ENCODE assay signal across 11 mouse cellular contexts in the genomic region with DNA sequence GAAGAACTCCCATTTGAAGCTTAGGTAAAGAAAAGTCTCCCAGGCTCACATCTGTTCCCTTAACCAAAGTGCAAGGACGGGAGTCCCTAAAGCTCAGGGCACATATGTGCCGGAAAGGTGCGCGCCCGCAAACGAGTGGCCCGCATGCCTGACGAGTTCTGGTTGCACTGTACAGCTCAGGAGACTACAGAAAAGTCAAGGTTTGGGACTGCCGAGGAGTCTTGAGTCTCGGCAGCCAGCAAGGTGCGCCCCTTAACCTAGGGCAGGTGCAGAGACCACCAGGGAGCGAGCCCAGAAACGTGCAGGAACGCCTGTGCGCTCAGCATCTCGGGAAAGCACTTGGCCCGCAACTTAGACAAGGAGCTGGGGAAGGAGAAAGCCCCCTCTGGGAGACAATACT. TPM values are rescaled to one million over a fixed set of nuclear protein-coding genes. Genes with fewer than 3 reads are reported as not detected.
A peak's percentile ranks its signal among the peaks of the same experiment; 100 is the strongest.
DNase-seq lines count a peak whose midpoint lies in the region; ATAC-seq and TF ChIP-seq lines count a peak whose summit lies in the region.
"Had no signal": no experiment of that assay in that cellular context is flagged by ENCODE, and none has a peak within 500 bp of the region (broad histone marks: within the 10 kb centered on the region; RNA-seq: fewer than 3 reads in every experiment).

No protein-coding gene starts in this region.

- no peak for TF ChIP-seq EP300 in stomach, postnatal 0 days (optimal IDR thresholded peaks at IDR 0.05)

- H3K9me3 ChIP-seq in heart, embryonic 16.5 days (replicated peaks; ENCODE audit: control insufficient read depth, low read length), result peaks cover 5% of the 10 kb centered on the region
- H3K9me3 ChIP-seq in midbrain, embryonic 13.5 days, result no peaks in the 10 kb centered on the region; the same call in 1 of the 2 replicates
- no peaks in the 10 kb centered on the region for H3K9me3 ChIP-seq in midbrain, postnatal 0 days (ENCODE audit: low read length)
- H3K9me3 ChIP-seq in hindbrain, embryonic 14.5 days (ENCODE audit: control insufficient read depth, low read length), result no peaks in the 10 kb centered on the region
- 0 out of 2 replicates have a peak, but pooled peaks cover 4% of the 10 kb centered on the region for H3K9me3 ChIP-seq in stomach, postnatal 0 days (ENCODE audit: control insufficient read depth, low read length)

- peaks cover 57% of the 10 kb centered on the region for H3K27me3 ChIP-seq in heart, embryonic 16.5 days (ENCODE audit: control insufficient read depth, insufficient read depth, low read length)
- H3K27me3 ChIP-seq in midbrain, embryonic 13.5 days, result peaks cover 71% of the 10 kb centered on the region
- peaks cover 46% of the 10 kb centered on the region for H3K27me3 ChIP-seq in midbrain, postnatal 0 days (ENCODE audit: insufficient read depth, low read length)
- peaks cover 72% of the 10 kb centered on the region for H3K27me3 ChIP-seq in hindbrain, embryonic 14.5 days (ENCODE audit: control insufficient read depth, insufficient read depth, low read length)
- H3K27me3 ChIP-seq in stomach, postnatal 0 days (ENCODE audit: control insufficient read depth, insufficient read depth, low read length), result peaks cover 13% of the 10 kb centered on the region; the same call in 1 of the 2 replicates

- peaks cover 21% of the 10 kb centered on the region for H3K4me1 ChIP-seq in heart, embryonic 16.5 days (ENCODE audit: control insufficient read depth, insufficient read depth, low read length)
- H3K4me1 ChIP-seq in midbrain, embryonic 13.5 days (replicated peaks), result peaks cover 51% of the 10 kb centered on the region
- peaks cover 4% of the 10 kb centered on the region; the same call in 1 of the 2 replicates for H3K4me1 ChIP-seq in midbrain, postnatal 0 days (ENCODE audit: insufficient read depth, low read length)
- peaks cover 16% of the 10 kb centered on the region for H3K4me1 ChIP-seq in hindbrain, embryonic 14.5 days (replicated peaks; ENCODE audit: control insufficient read depth, insufficient read depth, low read length)
- H3K4me1 ChIP-seq in stomach, postnatal 0 days (replicated peaks; ENCODE audit: control insufficient read depth, insufficient read depth), result peaks cover 6% of the 10 kb centered on the region

- peak overlapping the region; percentile 49 for H3K4me3 ChIP-seq in heart, embryonic 16.5 days (ENCODE audit: low read length)
- H3K4me3 ChIP-seq in midbrain, embryonic 13.5 days (replicated peaks), result peak overlapping the region; percentile 32; the same call in 1 of the 2 replicates
- H3K4me3 ChIP-seq in midbrain, postnatal 0 days (ENCODE audit: low read depth, low read length), result no peak overlapping the region
- H3K4me3 ChIP-seq in hindbrain, embryonic 14.5 days (replicated peaks; ENCODE audit: low read length), result peak overlapping the region; percentile 19; the same call in 1 of the 2 replicates
- 0 out of 2 replicates have a peak overlapping the region, but pooled peaks have one; percentile 30 for H3K4me3 ChIP-seq in stomach, postnatal 0 days (ENCODE audit: low read depth, low read length)

- no peak for DNase-seq in heart, postnatal 25 days (ENCODE audit: low spot score)
- no peak for DNase-seq in midbrain, postnatal 0 days (ENCODE audit: low spot score)
- no peak for DNase-seq in hindbrain, embryonic 14.5 days (ENCODE audit: low spot score)
- no peak for DNase-seq in stomach, postnatal 0 days (ENCODE audit: low spot score)
- no peak for DNase-seq in adrenal gland, adult 8-10 months
- no peak for DNase-seq in spleen, adult 12 weeks (ENCODE audit: low spot score)

- intact Hi-C loops in heart, postnatal 25 days (cut with DNase I), result loop anchor here (5.0 to 10.0 kb wide), 2 partner anchors 174 to 192 kb away; partner anchors contain the start of gene Foxp4

- H3K4me2 ChIP-seq in heart, embryonic 16.5 days (ENCODE audit: low read depth, low read length), result peak overlapping the region; percentile 78; the same call in 1 of the 2 replicates
- peak overlapping the region; percentile 54 for H3K4me2 ChIP-seq in midbrain, embryonic 13.5 days (replicated peaks)
- H3K4me2 ChIP-seq in midbrain, postnatal 0 days (ENCODE audit: low read depth, low read length, poor library complexity, severe bottlenecking), result no peak overlapping the region; the same call in 1 of the 2 replicates
- no peak overlapping the region for H3K4me2 ChIP-seq in hindbrain, embryonic 14.5 days (replicated peaks)
- no peak overlapping the region for H3K4me2 ChIP-seq in stomach, postnatal 0 days (replicated peaks; ENCODE audit: low read depth)

- no peaks in the 10 kb centered on the region for H3K36me3 ChIP-seq in heart, embryonic 16.5 days (ENCODE audit: control insufficient read depth, insufficient read depth)
- H3K36me3 ChIP-seq in midbrain, embryonic 13.5 days, result no peaks in the 10 kb centered on the region
- H3K36me3 ChIP-seq in midbrain, postnatal 0 days (ENCODE audit: insufficient read depth, low read length), result no peaks in the 10 kb centered on the region
- no peaks in the 10 kb centered on the region for H3K36me3 ChIP-seq in hindbrain, embryonic 14.5 days (replicated peaks; ENCODE audit: control insufficient read depth, insufficient read depth)
- H3K36me3 ChIP-seq in stomach, postnatal 0 days (ENCODE audit: control insufficient read depth, insufficient read depth, low read length), result no peaks in the 10 kb centered on the region

- no peak for TF ChIP-seq CTCF in midbrain, postnatal 0 days (IDR thresholded peaks at IDR 0.05)
- TF ChIP-seq CTCF in stomach, postnatal 0 days (IDR thresholded peaks at IDR 0.05; ENCODE audit: low read depth), result no peak

- 8% methylated on average over 17 of the region's 17 CpGs for WGBS in heart, embryonic 16.5 days
- 3% methylated on average over 17 of the region's 17 CpGs for WGBS in midbrain, embryonic 13.5 days
- 9% methylated on average over 17 of the region's 17 CpGs for WGBS in midbrain, postnatal 0 days
- WGBS in hindbrain, embryonic 14.5 days, result 5% methylated on average over 17 of the region's 17 CpGs
- WGBS in stomach, postnatal 0 days, result 22% methylated on average over 17 of the region's 17 CpGs

- no peak overlapping the region for H3K9ac ChIP-seq in heart, embryonic 16.5 days (ENCODE audit: low read length)
- no peak overlapping the region for H3K9ac ChIP-seq in midbrain, embryonic 13.5 days (replicated peaks)
- H3K9ac ChIP-seq in midbrain, postnatal 0 days (replicated peaks; ENCODE audit: low read length, poor library complexity, severe bottlenecking), result no peak overlapping the region
- no peak overlapping the region for H3K9ac ChIP-seq in hindbrain, embryonic 14.5 days
- H3K9ac ChIP-seq in stomach, postnatal 0 days (ENCODE audit: low read length), result no peak overlapping the region

- ATAC-seq in heart, embryonic 16.5 days (replicated peaks; ENCODE audit: extremely low read depth, insufficient read depth, low FRiP score), result no peak
- no peak for ATAC-seq in midbrain, embryonic 13.5 days
- ATAC-seq in midbrain, postnatal 0 days (ENCODE audit: low FRiP score), result no peak
- no peak for ATAC-seq in hindbrain, embryonic 14.5 days (ENCODE audit: low FRiP score)
- ATAC-seq in stomach, postnatal 0 days (ENCODE audit: low FRiP score, low TSS enrichment), result no peak

- H3K27ac ChIP-seq in heart, embryonic 16.5 days (ENCODE audit: low read length), result no peak overlapping the region
- H3K27ac ChIP-seq in midbrain, embryonic 13.5 days, result no peak overlapping the region
- no peak overlapping the region for H3K27ac ChIP-seq in midbrain, postnatal 0 days (ENCODE audit: low read depth, low read length)
- no peak overlapping the region for H3K27ac ChIP-seq in hindbrain, embryonic 14.5 days
- H3K27ac ChIP-seq in stomach, postnatal 0 days (replicated peaks), result no peak overlapping the region

RNA-seq across cellular contexts. Expression of gene 1700067P10Rik, which starts 7.2 kb away (rescaled TPM):
- not detected in 2 replicates for polyA plus RNA-seq in heart, embryonic 16.5 days (2015; fragmentation: Nextera tagmentation; extraction: Ambion mirVana)
- not detected for total RNA-seq in heart, postnatal 25 days (2021)
- 0.34 TPM in 1 of 2 replicates, not detected in the other for polyA plus RNA-seq in midbrain, embryonic 13.5 days (2015; fragmentation: Nextera tagmentation; extraction: Ambion mirVana)
- total RNA-seq in midbrain, postnatal 0 days (2014; rRNA removed), result not detected in 2 replicates
- not detected in 2 replicates for polyA plus RNA-seq in midbrain, postnatal 0 days (2015; fragmentation: Nextera tagmentation; extraction: Ambion mirVana)
- 0.18 TPM in 1 of 2 replicates, not detected in the other for polyA plus RNA-seq in hindbrain, embryonic 14.5 days (2014; fragmentation: Nextera tagmentation; extraction: Ambion mirVana)
- not detected in 2 replicates for polyA plus RNA-seq in stomach, postnatal 0 days (2015; fragmentation: Nextera tagmentation; extraction: Ambion mirVana)
- total RNA-seq in adrenal gland, adult 8-10 months (2022), result not detected
- total RNA-seq: gastrocnemius, postnatal 10 days; layer of hippocampus, postnatal 14 days had no signal

RNA-seq across cellular contexts. Expression of gene 9830107B12Rik, which starts 49.7 kb away (rescaled TPM):
- not detected in 2 replicates for polyA plus RNA-seq in heart, embryonic 16.5 days (2015; fragmentation: Nextera tagmentation; extraction: Ambion mirVana)
- total RNA-seq in heart, postnatal 25 days (2021), result not detected
- polyA plus RNA-seq in midbrain, embryonic 13.5 days (2015; fragmentation: Nextera tagmentation; extraction: Ambion mirVana), result not detected in 2 replicates
- total RNA-seq in midbrain, postnatal 0 days (2014; rRNA removed), result not detected in 2 replicates
- polyA plus RNA-seq in midbrain, postnatal 0 days (2015; fragmentation: Nextera tagmentation; extraction: Ambion mirVana), result not detected in 2 replicates
- polyA plus RNA-seq in hindbrain, embryonic 14.5 days (2014; fragmentation: Nextera tagmentation; extraction: Ambion mirVana), result not detected in 2 replicates
- not detected in 2 replicates for polyA plus RNA-seq in stomach, postnatal 0 days (2015; fragmentation: Nextera tagmentation; extraction: Ambion mirVana)
- total RNA-seq in adrenal gland, adult 8-10 months (2022), result under 1 TPM in 1 of 4 experiments, not detected in 3; 0.22 TPM
- total RNA-seq: gastrocnemius, postnatal 10 days; layer of hippocampus, postnatal 14 days had no signal
- polyA plus RNA-seq: cerebellum, adult 2 months had no signal

RNA-seq across cellular contexts. Expression of gene 1700122O11Rik, which starts 58.2 kb away (rescaled TPM):
- polyA plus RNA-seq in heart, embryonic 16.5 days (2015; fragmentation: Nextera tagmentation; extraction: Ambion mirVana), result not detected in 2 replicates
- total RNA-seq in heart, postnatal 25 days (2021), result not detected
- polyA plus RNA-seq in midbrain, embryonic 13.5 days (2015; fragmentation: Nextera tagmentation; extraction: Ambion mirVana), result not detected in 2 replicates
- not detected in 2 replicates for total RNA-seq in midbrain, postnatal 0 days (2014; rRNA removed)
- not detected in 2 replicates for polyA plus RNA-seq in midbrain, postnatal 0 days (2015; fragmentation: Nextera tagmentation; extraction: Ambion mirVana)
- polyA plus RNA-seq in hindbrain, embryonic 14.5 days (2014; fragmentation: Nextera tagmentation; extraction: Ambion mirVana), result not detected in 2 replicates
- polyA plus RNA-seq in stomach, postnatal 0 days (2015; fragmentation: Nextera tagmentation; extraction: Ambion mirVana), result not detected in 2 replicates
- total RNA-seq in adrenal gland, adult 8-10 months (2022), result under 1 TPM in 1 of 4 experiments, not detected in 3; 0.49 TPM
- total RNA-seq: gastrocnemius, postnatal 10 days; layer of hippocampus, postnatal 14 days had no signal
- polyA plus RNA-seq: cerebellum, adult 2 months had no signal

Comparison
In these comparisons a context has a peak if more than half of its experiments do, and no peak if none do; other contexts are left out.
1. H3K4me2 ChIP-seq: peak in heart, embryonic 16.5 days (single experiment) and midbrain, embryonic 13.5 days (single experiment); none in midbrain, postnatal 0 days (single experiment), hindbrain, embryonic 14.5 days (single experiment) and stomach, postnatal 0 days (single experiment).